Mouse (Mus musculus): ENCODE results near the gene Orc5. TPM values are rescaled to one million over a fixed set of nuclear protein-coding genes. Genes with fewer than 3 reads are reported as not detected.
"Not testable (repeated sequence)": the region's sequence is repeated elsewhere in the genome, so short reads cannot be mapped to it uniquely, and the experiment has no call there.

The Orc5 gene
- polyA plus RNA-seq, 1 experiment from 2014 or later, result 41.1 TPM

DNA sequence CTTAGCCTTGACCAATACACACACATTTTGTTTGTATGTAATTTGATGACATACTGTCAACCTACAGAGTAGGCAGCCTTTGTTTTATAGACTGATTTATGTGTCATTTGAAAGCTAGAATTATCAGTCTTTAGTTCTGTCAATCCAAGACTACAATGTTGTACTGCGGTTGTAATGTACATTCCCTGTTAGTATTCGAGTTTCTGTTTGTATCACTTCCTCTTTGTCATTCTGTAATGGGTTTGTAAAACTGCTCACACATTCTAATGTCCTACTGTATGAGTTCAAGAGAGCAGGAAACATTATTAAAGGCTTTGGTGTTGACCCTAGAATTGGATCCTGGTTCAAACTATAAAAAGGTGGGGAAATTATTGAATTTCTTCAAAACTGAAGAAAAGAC lies 30.5 kb downstream of the Orc5 start:
- Histone ChIP-seq H3K4me3 (no peak overlapping the region), H3K27me3 (ENCODE audit: insufficient read depth, poor library complexity, severe bottlenecking) (no peaks in the 10 kb centered on the region), H3K4me1 (replicated peaks) (no peaks in the 10 kb centered on the region), H3K9me3 (no peaks in the 10 kb centered on the region), H3K27ac (no peak overlapping the region), H3K36me3 (peaks cover 73% of the 10 kb centered on the region)
- 91% methylated on average over 2 of the region's 2 CpGs for WGBS
- DNase-seq (ENCODE audit: low spot score), result no peak

DNA sequence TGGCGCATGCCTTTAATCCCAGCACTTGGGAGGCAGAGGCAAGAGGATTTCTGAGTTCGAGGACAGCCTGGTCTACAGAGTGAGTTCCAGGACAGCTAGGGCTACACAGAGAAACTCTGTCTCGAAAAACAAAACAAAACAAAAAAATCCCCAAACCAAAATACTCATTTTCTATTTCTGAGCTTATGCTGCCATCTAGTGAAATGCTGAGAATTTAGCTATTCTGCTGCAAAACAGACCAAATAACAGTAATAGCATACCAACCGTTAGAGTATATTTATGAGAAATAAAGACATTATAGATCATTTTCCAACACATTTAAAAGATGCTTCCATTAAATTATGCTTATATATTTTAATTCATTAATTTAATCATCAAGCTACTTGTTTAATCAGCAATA lies 34.5 kb downstream of the Orc5 start:
- not testable (repeated sequence) for H3K4me1 ChIP-seq (replicated peaks); H3K27ac ChIP-seq; H3K9me3 ChIP-seq; H3K27me3 ChIP-seq (ENCODE audit: insufficient read depth, poor library complexity, severe bottlenecking); DNase-seq (ENCODE audit: low spot score); H3K4me3 ChIP-seq
- WGBS, result 89% methylated on average over 4 of the region's 4 CpGs
- peaks cover 46% of the 10 kb centered on the region for H3K36me3 ChIP-seq

DNA sequence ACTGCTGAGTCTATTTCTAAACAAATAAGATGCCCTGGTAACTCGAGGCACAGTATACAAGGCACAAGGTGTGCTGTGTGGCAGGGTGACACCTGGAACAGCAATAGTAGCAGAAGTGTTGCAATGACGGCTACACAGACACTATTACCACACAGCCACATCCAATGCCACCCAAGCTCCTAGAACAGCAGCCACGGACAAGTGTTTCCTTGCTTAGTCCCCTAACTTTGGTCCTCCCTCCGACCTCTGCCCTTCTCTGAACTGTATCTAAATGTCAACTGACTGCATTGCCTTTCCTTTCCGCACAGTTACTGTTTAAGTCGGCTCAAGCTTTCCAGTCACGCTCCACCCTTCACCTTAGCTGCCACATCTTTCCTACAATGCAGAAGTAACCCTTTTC lies 36.0 kb downstream of the Orc5 start:
- H3K4me3 ChIP-seq; H3K27ac ChIP-seq; H3K9me3 ChIP-seq; H3K27me3 ChIP-seq (ENCODE audit: insufficient read depth, poor library complexity, severe bottlenecking); H3K4me1 ChIP-seq (replicated peaks); DNase-seq (ENCODE audit: low spot score): not testable (repeated sequence)
- WGBS, result no CpG with 5 or more reads among the region's 7 CpGs
- peaks cover 31% of the 10 kb centered on the region for H3K36me3 ChIP-seq

DNA sequence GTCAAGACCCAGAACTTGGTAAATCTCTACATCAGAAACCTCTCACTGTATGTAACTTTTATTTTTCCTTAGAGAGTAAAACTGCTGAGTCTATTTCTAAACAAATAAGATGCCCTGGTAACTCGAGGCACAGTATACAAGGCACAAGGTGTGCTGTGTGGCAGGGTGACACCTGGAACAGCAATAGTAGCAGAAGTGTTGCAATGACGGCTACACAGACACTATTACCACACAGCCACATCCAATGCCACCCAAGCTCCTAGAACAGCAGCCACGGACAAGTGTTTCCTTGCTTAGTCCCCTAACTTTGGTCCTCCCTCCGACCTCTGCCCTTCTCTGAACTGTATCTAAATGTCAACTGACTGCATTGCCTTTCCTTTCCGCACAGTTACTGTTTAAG lies 37.6 kb downstream of the Orc5 start:
- not testable (repeated sequence) for H3K27ac ChIP-seq; H3K9me3 ChIP-seq; DNase-seq (ENCODE audit: low spot score); H3K4me1 ChIP-seq (replicated peaks); H3K4me3 ChIP-seq; H3K27me3 ChIP-seq (ENCODE audit: insufficient read depth, poor library complexity, severe bottlenecking)
- WGBS, result no CpG with 5 or more reads among the region's 5 CpGs
- H3K36me3 ChIP-seq, result peaks cover 26% of the 10 kb centered on the region

DNA sequence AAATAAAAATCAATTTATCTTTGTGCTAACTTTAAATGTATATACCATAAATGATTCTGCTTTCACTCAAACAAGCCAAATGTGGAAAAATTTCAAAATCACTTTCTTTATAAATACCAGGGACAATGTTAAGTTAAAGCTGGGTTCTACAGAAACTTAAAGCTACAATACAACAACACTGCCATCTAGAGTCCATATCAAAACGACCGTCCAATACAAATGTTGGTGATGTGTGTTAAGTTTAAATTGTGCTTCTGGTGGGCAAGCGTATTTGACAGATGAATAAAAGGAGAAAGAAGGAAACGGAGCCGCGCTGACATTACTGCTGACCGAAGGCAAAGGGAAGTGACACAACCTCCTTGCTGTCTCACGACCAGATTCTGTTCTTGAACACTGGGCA lies 38.4 kb downstream of the Orc5 start:
- Histone ChIP-seq H3K27me3 (ENCODE audit: insufficient read depth, poor library complexity, severe bottlenecking) (no peaks in the 10 kb centered on the region), H3K4me3 (no peak overlapping the region), H3K27ac (no peak overlapping the region), H3K9me3 (no peaks in the 10 kb centered on the region), H3K36me3 (peaks cover 21% of the 10 kb centered on the region), H3K4me1 (replicated peaks) (no peaks in the 10 kb centered on the region)
- DNase-seq (ENCODE audit: low spot score), result no peak
- 86% methylated on average over 8 of the region's 8 CpGs for WGBS

DNA sequence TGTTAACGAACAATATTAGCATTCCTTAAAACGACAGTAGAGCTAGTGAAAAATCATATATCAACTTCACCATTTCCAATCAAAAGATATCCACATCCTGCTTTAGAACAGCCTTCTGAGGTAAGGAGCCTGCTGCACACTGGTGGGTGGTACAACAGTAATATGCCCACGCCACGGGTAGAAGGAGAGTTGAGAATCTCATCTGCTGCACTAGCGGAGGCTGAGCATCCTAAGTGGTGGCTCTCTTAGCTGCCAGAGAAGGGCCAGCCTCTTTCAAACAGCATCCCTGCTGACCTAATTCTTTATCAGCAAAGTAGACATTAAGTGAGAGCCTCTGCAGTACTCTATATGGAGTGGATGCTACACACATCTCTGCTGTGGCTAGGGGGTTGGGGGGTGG lies 41.7 kb downstream of the Orc5 start:
- DNase-seq (ENCODE audit: low spot score), result no peak

DNA sequence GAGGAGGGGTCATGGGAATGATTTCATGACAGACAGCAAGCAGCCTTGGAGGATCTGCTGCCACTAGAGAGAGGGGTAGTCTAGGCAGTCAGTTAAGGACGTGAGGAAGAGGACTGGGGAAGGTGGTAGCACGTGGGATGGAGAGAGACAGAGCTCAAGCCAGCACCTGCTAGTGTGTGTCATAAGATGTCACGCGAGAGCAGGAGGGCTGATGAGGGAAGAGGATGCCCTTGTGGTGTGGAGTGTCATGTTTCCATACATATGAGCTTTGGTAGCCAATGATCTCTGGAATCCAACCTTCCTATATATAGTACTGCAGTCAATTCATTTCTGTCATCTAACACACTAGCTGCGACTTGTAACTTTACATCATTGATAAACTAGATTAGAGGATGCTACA lies 50.8 kb downstream of the Orc5 start:
- Histone ChIP-seq H3K4me3 (no peak overlapping the region), H3K4me1 (replicated peaks) (no peaks in the 10 kb centered on the region), H3K36me3 (peaks cover 36% of the 10 kb centered on the region), H3K27ac (no peak overlapping the region), H3K9me3 (no peaks in the 10 kb centered on the region), H3K27me3 (ENCODE audit: insufficient read depth, poor library complexity, severe bottlenecking) (no peaks in the 10 kb centered on the region)
- WGBS, result 87% methylated on average over 5 of the region's 5 CpGs
- no peak for DNase-seq (ENCODE audit: low spot score)

More for the DNA sequence above, 41.7 kb downstream of the Orc5 start:
- H3K27me3 ChIP-seq (ENCODE audit: insufficient read depth, poor library complexity, severe bottlenecking), result no peaks in the 10 kb centered on the region
- H3K9me3 ChIP-seq, result no peaks in the 10 kb centered on the region
- no peak overlapping the region for H3K27ac ChIP-seq
- no peak overlapping the region for H3K4me3 ChIP-seq
- peaks cover 11% of the 10 kb centered on the region for H3K36me3 ChIP-seq
- H3K4me1 ChIP-seq (replicated peaks), result no peaks in the 10 kb centered on the region
- 92% methylated on average over 5 of the region's 5 CpGs for WGBS

DNA sequence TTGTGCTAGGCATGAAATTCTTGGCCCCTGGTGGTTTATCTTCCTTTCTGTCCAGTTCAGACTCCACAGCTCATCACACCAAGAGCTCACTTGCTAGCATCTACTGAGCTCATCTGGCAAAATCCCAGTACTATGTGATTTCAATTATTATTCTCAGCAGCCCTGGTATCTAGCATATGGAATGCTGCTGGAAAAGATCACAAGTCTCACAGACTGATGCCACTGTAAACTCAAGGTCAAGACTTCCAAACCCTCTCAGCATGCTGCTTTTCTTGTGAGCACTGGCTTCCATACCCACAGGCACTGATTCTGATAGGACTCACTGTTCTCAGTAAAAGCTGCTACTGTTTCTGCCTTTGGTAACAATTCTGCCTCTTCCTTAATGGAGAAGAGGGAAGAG lies 59.1 kb downstream of the Orc5 start:
- H3K27ac ChIP-seq, result no peak overlapping the region
- H3K4me3 ChIP-seq, result no peak overlapping the region
- DNase-seq (ENCODE audit: low spot score), result no peak
- no peaks in the 10 kb centered on the region for H3K27me3 ChIP-seq (ENCODE audit: insufficient read depth, poor library complexity, severe bottlenecking)
- H3K4me1 ChIP-seq (replicated peaks), result no peaks in the 10 kb centered on the region
- H3K36me3 ChIP-seq, result peaks cover 14% of the 10 kb centered on the region
- H3K9me3 ChIP-seq, result no peaks in the 10 kb centered on the region

DNA sequence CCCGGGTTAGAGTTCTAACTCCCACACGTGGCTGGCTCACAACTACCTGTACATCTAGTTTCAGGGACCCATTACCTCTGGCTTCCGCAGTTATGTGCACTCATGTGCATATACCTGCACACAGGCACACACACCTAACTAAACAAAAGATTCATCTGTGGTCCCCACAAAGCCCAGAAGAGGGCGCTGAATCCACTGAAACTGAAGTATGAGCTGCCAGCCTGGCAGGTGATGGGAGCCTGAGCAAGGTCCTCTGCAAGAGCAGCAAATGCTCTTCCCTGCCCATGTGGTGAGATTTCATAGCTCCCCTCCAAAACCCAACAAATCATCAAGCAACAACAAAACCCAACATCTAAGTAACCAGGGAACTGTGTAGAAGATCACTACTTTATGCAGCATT lies 61.1 kb downstream of the Orc5 start:
- Histone ChIP-seq H3K4me1 (replicated peaks) (no peaks in the 10 kb centered on the region), H3K27me3 (ENCODE audit: insufficient read depth, poor library complexity, severe bottlenecking) (no peaks in the 10 kb centered on the region), H3K36me3 (peaks cover 29% of the 10 kb centered on the region), H3K9me3 (no peaks in the 10 kb centered on the region), H3K4me3 (no peak overlapping the region), H3K27ac (no peak overlapping the region)
- DNase-seq (ENCODE audit: low spot score), result peak; percentile 11
- 78% methylated on average over 4 of the region's 4 CpGs for WGBS

DNA sequence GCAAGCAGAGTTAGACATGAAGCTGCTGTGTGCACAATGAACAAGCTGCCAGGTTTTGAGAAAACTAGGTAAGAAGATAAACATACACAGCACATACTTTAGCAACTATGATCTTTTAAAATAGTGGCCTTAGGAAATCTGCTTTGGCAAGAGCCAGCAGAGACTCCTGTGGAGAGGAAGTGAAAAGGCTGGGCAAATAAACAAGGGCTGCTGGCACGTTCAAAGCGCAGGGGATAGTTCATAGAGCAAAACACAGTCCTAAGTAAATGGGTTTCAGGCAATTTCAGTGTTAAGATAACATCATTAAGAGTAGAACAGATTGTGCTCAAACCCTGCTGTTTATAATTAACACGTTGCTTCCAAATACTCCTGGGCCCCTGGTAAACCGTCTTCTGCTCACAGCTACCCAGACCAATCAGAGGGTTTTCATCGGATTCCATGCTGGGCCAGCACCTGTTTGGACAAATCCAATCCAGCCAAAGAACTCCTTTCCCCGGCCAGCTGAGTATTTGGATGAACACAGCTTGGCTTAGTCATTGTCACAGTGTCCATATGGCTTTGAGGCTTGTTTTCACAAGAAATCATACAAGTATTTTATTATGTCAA lies 63.5 kb downstream of the Orc5 start:
- peaks cover 34% of the 10 kb centered on the region for H3K36me3 ChIP-seq
- no peaks in the 10 kb centered on the region for H3K9me3 ChIP-seq
- no peak overlapping the region for H3K4me3 ChIP-seq
- H3K27ac ChIP-seq, result no peak overlapping the region
- H3K27me3 ChIP-seq (ENCODE audit: insufficient read depth, poor library complexity, severe bottlenecking), result no peaks in the 10 kb centered on the region
- no peaks in the 10 kb centered on the region for H3K4me1 ChIP-seq (replicated peaks)
- DNase-seq (ENCODE audit: low spot score), result no peak
- WGBS, result 76% methylated on average over 6 of the region's 6 CpGs

DNA sequence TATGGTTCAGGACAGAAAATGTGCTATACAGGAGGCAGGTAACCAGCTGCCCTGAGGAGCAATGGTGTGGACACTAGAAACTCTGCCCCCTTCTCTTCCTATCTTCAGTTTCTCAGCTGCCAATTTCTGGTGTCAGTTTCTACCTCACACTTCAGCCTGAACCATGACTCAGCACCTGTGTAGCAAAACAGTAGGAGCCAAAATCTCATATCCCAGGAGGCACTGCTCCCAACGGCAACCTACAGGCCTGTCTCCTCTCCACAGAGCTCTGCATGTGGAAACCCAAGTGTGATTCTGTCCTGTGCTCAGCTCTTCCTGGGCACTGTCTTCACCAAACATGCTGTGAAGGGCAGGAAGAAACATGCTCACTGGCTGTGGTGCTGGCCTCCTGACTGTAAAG lies 64.5 kb downstream of the Orc5 start:
- Histone ChIP-seq H3K27me3 (ENCODE audit: insufficient read depth, poor library complexity, severe bottlenecking) (no peaks in the 10 kb centered on the region), H3K36me3 (peaks cover 34% of the 10 kb centered on the region), H3K4me3 (no peak overlapping the region), H3K27ac (no peak overlapping the region), H3K4me1 (replicated peaks) (no peaks in the 10 kb centered on the region), H3K9me3 (no peaks in the 10 kb centered on the region)
- no peak for DNase-seq (ENCODE audit: low spot score)
- 74% methylated on average over 1 of the region's 1 CpGs for WGBS

DNA sequence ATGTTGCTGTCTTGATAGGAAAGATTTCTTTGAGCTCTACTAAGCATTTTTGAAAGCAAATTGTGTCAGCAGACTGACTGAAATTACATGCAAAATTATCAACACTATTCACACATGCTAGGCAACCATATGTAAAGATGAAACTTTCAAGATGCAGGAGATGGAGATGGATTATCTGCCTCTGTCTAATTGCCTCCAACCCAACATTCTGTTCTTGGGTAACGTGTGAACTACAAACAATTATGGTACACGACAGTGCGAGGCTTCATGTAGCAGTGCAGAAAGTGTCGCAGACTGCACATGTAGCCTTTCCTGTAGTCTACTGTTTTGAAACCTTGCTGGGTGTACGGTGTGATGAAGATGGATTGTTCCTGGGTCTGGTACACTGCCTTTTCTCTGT lies 67.7 kb downstream of the Orc5 start:
- Histone ChIP-seq H3K27me3 (ENCODE audit: insufficient read depth, poor library complexity, severe bottlenecking) (no peaks in the 10 kb centered on the region), H3K36me3 (peaks cover 24% of the 10 kb centered on the region), H3K4me3 (no peak overlapping the region), H3K27ac (no peak overlapping the region), H3K4me1 (replicated peaks) (no peaks in the 10 kb centered on the region), H3K9me3 (no peaks in the 10 kb centered on the region)
- 94% methylated on average over 5 of the region's 5 CpGs for WGBS
- no peak for DNase-seq (ENCODE audit: low spot score)

DNA sequence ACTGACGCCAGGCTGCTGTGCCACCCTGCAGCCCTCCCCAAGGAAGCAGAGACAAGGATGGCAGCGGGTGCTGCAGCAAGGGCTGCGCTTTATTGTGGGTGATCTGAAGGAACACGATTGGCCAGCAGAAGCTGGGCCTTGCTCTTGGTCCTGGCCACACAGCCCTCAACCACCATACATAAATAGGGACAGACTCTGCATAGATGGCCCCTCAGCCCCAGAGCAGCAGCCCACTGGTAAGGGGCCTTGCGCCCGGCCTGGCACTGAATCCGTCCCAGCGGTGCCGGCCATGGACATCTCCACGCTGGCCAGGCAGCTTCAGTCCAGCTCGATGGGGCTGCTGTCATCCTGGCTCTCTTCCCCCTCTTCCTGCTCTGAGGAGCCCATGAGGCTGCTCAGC lies 77.8 kb downstream of the Orc5 start:
- H3K4me1 ChIP-seq (replicated peaks); H3K36me3 ChIP-seq; DNase-seq (ENCODE audit: low spot score); H3K27me3 ChIP-seq (ENCODE audit: insufficient read depth, poor library complexity, severe bottlenecking); H3K9me3 ChIP-seq; H3K27ac ChIP-seq; H3K4me3 ChIP-seq: not testable (repeated sequence)
- WGBS, result 92% methylated on average over 7 of the region's 11 CpGs

DNA sequence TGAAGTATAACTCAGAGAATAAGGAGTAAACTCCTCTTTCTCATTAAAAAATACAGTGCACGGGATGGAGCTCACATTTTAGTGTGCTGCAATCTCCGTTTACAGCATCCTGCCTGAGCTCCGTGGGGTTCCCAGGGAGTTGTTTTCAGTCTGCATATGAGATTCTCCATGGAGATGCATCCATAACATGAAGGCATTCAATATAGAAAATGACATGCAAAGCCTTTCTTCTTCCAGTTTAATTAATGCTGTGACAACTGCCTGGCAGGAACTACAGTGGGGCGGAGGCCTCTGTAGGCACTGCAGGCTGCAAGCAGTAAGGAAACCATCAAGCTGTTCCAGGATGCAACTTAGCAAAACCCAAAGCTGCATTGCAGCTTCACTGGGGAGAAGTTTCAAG lies 79.0 kb downstream of the Orc5 start:
- Histone ChIP-seq H3K9me3 (no peaks in the 10 kb centered on the region), H3K4me3 (no peak overlapping the region), H3K4me1 (replicated peaks) (0 out of 2 replicates have a peak, but pooled peaks cover 5% of the 10 kb centered on the region), H3K27me3 (ENCODE audit: insufficient read depth, poor library complexity, severe bottlenecking) (no peaks in the 10 kb centered on the region), H3K36me3 (no peaks in the 10 kb centered on the region), H3K27ac (no peak overlapping the region)
- 56% methylated on average over 4 of the region's 4 CpGs for WGBS
- no peak for DNase-seq (ENCODE audit: low spot score)

Data from hindbrain, embryonic 10.5 days (tissue).